Comparison of ENCODE assay signal across 8 mouse cellular contexts in the genomic region with DNA sequence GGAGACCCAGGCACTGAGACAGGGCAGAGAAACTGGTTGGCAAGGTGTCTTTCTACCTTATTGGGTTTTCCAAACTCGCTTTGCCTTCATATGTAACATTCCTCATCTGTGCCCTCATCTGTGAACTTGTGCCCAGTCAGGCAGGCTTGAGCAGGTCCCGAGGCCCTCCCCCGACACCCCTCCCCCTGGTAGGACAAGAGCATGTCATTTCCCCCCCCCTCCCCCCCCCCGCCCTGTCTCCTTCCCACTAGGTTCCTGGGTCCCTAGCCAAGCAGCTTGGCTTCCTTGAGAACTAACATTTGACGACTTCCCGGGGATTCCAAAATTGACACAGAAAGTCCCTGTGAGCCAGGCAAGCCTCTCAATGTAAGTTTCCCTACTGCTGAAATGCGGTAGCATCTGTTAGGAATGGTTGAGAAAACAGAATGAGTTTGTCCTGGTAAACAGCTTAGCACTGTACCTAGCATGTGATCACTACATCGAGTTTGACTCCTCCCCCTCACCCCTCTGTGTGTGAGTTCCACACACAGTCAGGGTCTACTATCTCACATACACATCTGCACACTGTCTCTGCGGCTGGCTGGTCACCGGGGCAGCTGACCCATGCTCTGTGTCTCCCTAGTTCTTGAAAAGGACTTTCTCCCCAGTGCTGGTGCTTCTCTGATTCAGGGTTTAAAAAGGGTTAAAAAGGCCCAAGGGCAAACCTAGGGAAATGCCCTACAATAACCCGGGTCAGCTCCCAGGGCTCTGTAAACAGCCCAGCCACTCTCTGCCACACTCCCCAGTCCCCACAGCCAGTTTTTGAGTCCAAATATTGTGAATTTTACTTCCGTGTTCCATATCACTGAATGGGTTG. TPM values are rescaled to one million over a fixed set of nuclear protein-coding genes. Genes with fewer than 3 reads are reported as not detected.
DNase-seq lines count a peak whose midpoint lies in the region; ATAC-seq and TF ChIP-seq lines count a peak whose summit lies in the region.

No protein-coding gene starts in this region.

- no peak overlapping the region for H3K9ac ChIP-seq in liver, embryonic 11.5 days (ENCODE audit: low read depth, low read length)

- no peaks in the 10 kb centered on the region for H3K9me3 ChIP-seq in liver, embryonic 11.5 days (ENCODE audit: control insufficient read depth, low read length)

- peak overlapping the region; percentile 27 for H3K4me2 ChIP-seq in liver, embryonic 11.5 days

- H3K4me3 ChIP-seq in spleen, adult 2 months (ENCODE audit: extremely low read depth, insufficient read depth, insufficient read length): no peak overlapping the region
- H3K4me3 ChIP-seq in liver, embryonic 11.5 days (ENCODE audit: low read depth, low read length): no peak overlapping the region

- peak; percentile 32 for DNase-seq in embryo, embryonic 9.5 days (ENCODE audit: extremely low spot score)
- no peak for DNase-seq in embryo, embryonic 10 days (ENCODE audit: low spot score)
- DNase-seq in spleen, adult 2 months (ENCODE audit: low read depth in 1 of 2, low spot score in 2 of 2): no peak
- DNase-seq in spleen, postnatal 14 days (ENCODE audit: low spot score in 2 of 2): no peak
- no peak for DNase-seq in liver, embryonic 11.5 days (ENCODE audit: low spot score)
- peak; percentile 37 for DNase-seq in testis, postnatal 14 days (ENCODE audit: low spot score)
- no peak for DNase-seq in cerebellum, adult 11 months
- DNase-seq in urinary bladder, adult 2 months (ENCODE audit: low spot score): no peak

- no peak for TF ChIP-seq CTCF in spleen, adult 2 months (IDR thresholded peaks at IDR 0.05; ENCODE audit: extremely low read depth, insufficient read depth, insufficient read length, insufficient replicate concordance)

- no peak for TF ChIP-seq POLR2A in spleen, adult 2 months (IDR thresholded peaks at IDR 0.05; ENCODE audit: low read depth, low read length)

- WGBS in spleen, adult 2 months: 60% methylated on average over 12 of the region's 12 CpGs
- WGBS in liver, embryonic 11.5 days: 33% methylated on average over 12 of the region's 12 CpGs

- no peaks in the 10 kb centered on the region for H3K36me3 ChIP-seq in spleen, adult 2 months (ENCODE audit: control insufficient read depth, insufficient read depth, low read length)
- H3K36me3 ChIP-seq in liver, embryonic 11.5 days (ENCODE audit: control insufficient read depth, insufficient read depth, low read length): no peaks in the 10 kb centered on the region

- peak; percentile 62 for ATAC-seq in liver, embryonic 11.5 days (replicated peaks; ENCODE audit: low FRiP score)

- peak overlapping the region; percentile 46; the same call in 1 of the 2 replicates for H3K27ac ChIP-seq in spleen, adult 2 months (ENCODE audit: insufficient read depth, low read length)
- peak overlapping the region; percentile 56 for H3K27ac ChIP-seq in liver, embryonic 11.5 days (ENCODE audit: low read depth, low read length)

- H3K4me1 ChIP-seq in spleen, adult 2 months (ENCODE audit: control insufficient read depth, insufficient read depth, insufficient read length): peaks cover 16% of the 10 kb centered on the region; the same call in 1 of the 2 replicates
- H3K4me1 ChIP-seq in liver, embryonic 11.5 days (replicated peaks; ENCODE audit: control insufficient read depth, insufficient read depth, low read length): peaks cover 8% of the 10 kb centered on the region

- no peaks in the 10 kb centered on the region for H3K27me3 ChIP-seq in spleen, adult 2 months (ENCODE audit: control insufficient read depth, insufficient read depth, low read length)
- no peaks in the 10 kb centered on the region for H3K27me3 ChIP-seq in liver, embryonic 11.5 days (replicated peaks; ENCODE audit: control insufficient read depth, insufficient read depth, low read length)

RNA-seq across cellular contexts. Expression of gene Rab20, which starts 20.3 kb away (rescaled TPM):
- polyA plus RNA-seq in spleen, adult 2 months (2012; rRNA removed): 17.1 and 17.8 TPM in 2 replicates
- 3.2 and 4.5 TPM in 2 replicates for polyA plus RNA-seq in liver, embryonic 11.5 days (2014; fragmentation: Nextera tagmentation; extraction: Ambion mirVana)
- 24.9 and 29.8 TPM in 2 replicates for polyA plus RNA-seq in urinary bladder, adult 2 months (2012; rRNA removed)

RNA-seq across cellular contexts. Expression of gene Naxd, which starts 39.1 kb away (rescaled TPM):
- 57.0 and 61.6 TPM in 2 replicates for polyA plus RNA-seq in spleen, adult 2 months (2012; rRNA removed)
- 68.7 and 73.8 TPM in 2 replicates for polyA plus RNA-seq in liver, embryonic 11.5 days (2014; fragmentation: Nextera tagmentation; extraction: Ambion mirVana)
- polyA plus RNA-seq in urinary bladder, adult 2 months (2012; rRNA removed): 120 and 154 TPM in 2 replicates

Comparison
In these comparisons a context has a peak if more than half of its experiments do, and no peak if none do; other contexts are left out.
1. DNase-seq: peak in embryo, embryonic 9.5 days (single experiment) and testis, postnatal 14 days (single experiment); none in embryo, embryonic 10 days (single experiment), spleen, adult 2 months (0 of 2), spleen, postnatal 14 days (0 of 2), liver, embryonic 11.5 days (single experiment), cerebellum, adult 11 months (single experiment) and urinary bladder, adult 2 months (single experiment).